Mouse (Mus musculus) intestine, embryonic 16.5 days (tissue): Measurements from ENCODE around the gene Itm2c. TPM values are rescaled to one million over a fixed set of nuclear protein-coding genes. Genes with fewer than 3 reads are reported as not detected.

ENCODE experiments used
- ATAC-seq: fragments of 200-750 bp; cut with Nextera tagmentation; 2 replicates; pipeline ENCODE4 v1.8.0; 2017; ENCODE audit warnings: moderate TSS enrichment, moderate library complexity
- H3K27ac ChIP-seq: fragments of 300-500 bp; sonication (generic); 2 replicates; pipeline ENCODE4 v1.5.1; 2014; ENCODE audit warnings: mild to moderate bottlenecking, low read length
- H3K27me3 ChIP-seq: fragments of 300-500 bp; sonication (generic); replicated peaks from 2 replicates; pipeline ENCODE4 v1.6.1; 2014; ENCODE audit warnings: low read length, control low read depth, mixed read lengths; ENCODE audit not compliant: control insufficient read depth, insufficient read depth
- H3K36me3 ChIP-seq: fragments of 300-500 bp; sonication (generic); 2 replicates; pipeline ENCODE4 v1.6.1; 2014; ENCODE audit warnings: low read length, control low read depth; ENCODE audit not compliant: control insufficient read depth, insufficient read depth
- H3K4me1 ChIP-seq: fragments of 300-500 bp; sonication (generic); 2 replicates; pipeline ENCODE4 v1.6.1; 2014; ENCODE audit warnings: low read length, control low read depth, mixed read lengths; ENCODE audit not compliant: control insufficient read depth, insufficient read depth
- H3K4me2 ChIP-seq: fragments of 300-500 bp; sonication (generic); 2 replicates; pipeline ENCODE4 v1.6.1; 2014; ENCODE audit warnings: low read depth, low read length, control low read depth
- H3K4me3 ChIP-seq: fragments of 300-500 bp; sonication (generic); 2 replicates; pipeline ENCODE4 v1.5.1; 2014; ENCODE audit warnings: mild to moderate bottlenecking, low read length
- H3K9ac ChIP-seq: fragments of 300-500 bp; sonication (generic); 2 replicates; pipeline ENCODE4 v1.6.1; 2014; ENCODE audit warnings: low read depth, low read length
- H3K9me3 ChIP-seq: fragments of 300-500 bp; sonication (generic); 2 replicates; pipeline ENCODE4 v1.6.1; 2016; ENCODE audit warnings: low read length, control low read depth; ENCODE audit not compliant: control insufficient read depth
- WGBS: fragments of 180-500 bp; shearing (Covaris S2); extraction: QIAGEN DNeasy Blood & Tissue Kit; methylation state at CpG from one replicate; pipeline ENCODE4 v1.1.7; 2014; 5-methylcytosine and 5-hydroxymethylcytosine counted together
- polyA plus RNA-seq: library from polyadenylated mRNA; unstranded; fragments of >200 nt; fragmentation: Nextera tagmentation; extraction: Ambion mirVana; gene quantifications from 2 replicates; pipeline ENCODE4 v1.2.1, GENCODE M21; 2015

The Itm2c gene
- polyA plus RNA-seq, 1 experiment from 2014 or later = 141 TPM

DNA sequence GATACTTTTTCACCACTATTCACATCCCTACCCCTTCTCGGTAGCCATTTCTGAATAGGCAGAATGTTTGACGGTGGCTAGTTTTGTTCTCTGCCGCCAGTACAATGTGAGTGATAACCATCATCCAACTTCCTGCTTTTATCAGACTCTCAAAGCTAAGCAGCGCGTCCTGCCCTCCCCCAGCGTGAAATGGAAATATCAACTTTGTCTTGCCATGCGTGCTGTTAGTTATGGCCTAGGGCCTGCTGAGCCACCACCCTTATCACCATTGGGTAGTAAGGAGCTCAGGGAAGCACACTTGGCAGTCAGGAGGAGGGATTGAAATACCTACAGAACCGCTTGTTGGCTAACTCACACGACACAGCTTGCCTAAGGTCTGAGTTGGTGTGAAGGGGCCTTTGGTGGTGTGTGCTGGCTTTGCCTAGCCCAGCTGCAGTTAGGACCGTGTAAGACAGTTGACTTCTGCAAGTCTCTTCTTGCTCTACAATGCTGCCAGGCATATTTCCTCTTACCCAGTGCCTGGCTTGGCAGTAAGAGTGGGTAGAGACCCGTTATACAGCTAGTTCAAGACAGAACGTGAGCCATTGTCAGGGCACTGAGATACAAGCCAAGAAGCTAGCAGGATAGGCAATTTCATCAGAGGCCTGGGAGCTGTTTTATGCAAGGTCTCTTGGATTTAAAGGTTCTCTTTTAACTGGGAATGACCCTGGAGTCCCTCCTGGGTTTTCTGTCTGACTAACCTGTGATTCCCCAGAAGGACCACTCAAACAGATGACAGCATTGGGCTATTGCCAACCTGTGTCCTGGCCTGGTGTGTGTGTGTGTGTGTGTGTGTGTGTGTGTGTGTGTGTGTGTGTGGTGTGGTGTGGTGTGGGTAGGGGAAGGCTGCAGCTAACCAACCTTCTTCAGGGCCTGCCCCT lies 3.0 kb downstream of the Itm2c start:
- H3K4me3 ChIP-seq = no peak overlapping the region
- H3K27ac ChIP-seq = peak overlapping the region; percentile 21; the same call in 1 of the 2 replicates
- H3K4me1 ChIP-seq = peaks cover 63% of the 10 kb centered on the region
- H3K9ac ChIP-seq = 0 out of 2 replicates have a peak overlapping the region, but pooled peaks have one; percentile 4
- H3K36me3 ChIP-seq = no peaks in the 10 kb centered on the region
- H3K9me3 ChIP-seq = no peaks in the 10 kb centered on the region
- ATAC-seq = no peak
- no peaks in the 10 kb centered on the region for H3K27me3 ChIP-seq
- no peak overlapping the region for H3K4me2 ChIP-seq
- 62% methylated on average over 12 of the region's 12 CpGs for WGBS

DNA sequence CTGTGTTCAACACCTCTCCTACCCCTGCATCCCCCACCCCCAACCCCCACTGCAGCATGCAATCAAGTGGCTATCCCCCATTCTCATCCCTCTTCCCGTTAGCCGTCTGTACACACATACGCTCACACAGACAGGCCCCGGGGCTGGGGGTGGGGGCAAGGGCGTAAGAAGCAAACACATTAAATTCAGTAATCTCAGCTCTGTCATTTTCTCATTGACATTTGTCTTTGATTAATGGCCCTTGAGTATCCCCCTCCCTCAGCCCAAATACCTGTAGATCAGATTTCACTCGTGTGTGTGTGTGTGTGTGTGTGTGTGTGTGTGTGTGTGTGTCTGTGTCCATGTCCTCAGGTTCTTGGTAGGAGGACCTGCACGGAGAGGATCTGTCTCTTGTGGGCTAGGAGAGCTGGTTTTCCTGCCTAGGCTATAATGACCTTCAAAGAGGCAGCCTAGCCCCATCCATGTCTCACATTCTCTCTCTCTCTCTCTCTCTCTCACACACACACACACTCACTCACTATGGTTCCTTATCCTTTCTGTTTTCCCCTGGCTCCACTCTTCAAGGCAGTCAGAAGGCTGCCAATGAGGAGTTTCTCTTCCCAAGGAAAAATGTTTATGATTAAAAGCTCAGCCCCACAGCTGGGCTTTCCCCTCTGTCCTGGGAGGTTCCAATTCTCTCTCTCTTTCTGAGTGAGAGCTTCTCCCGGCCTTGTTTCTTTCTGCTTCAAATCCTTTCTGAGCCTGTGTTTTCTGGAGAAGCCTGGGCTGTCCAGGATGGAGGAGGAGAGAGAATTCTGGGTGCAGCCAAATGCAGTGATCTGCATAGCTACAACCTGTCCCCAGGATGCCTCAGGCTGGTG lies 4.0 kb downstream of the Itm2c start:
- H3K4me3 ChIP-seq = no peak overlapping the region
- H3K9ac ChIP-seq = 0 out of 2 replicates have a peak overlapping the region, but pooled peaks have one; percentile 2
- 32% methylated on average over 8 of the region's 8 CpGs for WGBS
- no peak for ATAC-seq
- peaks cover 67% of the 10 kb centered on the region for H3K4me1 ChIP-seq
- H3K27me3 ChIP-seq = no peaks in the 10 kb centered on the region
- H3K9me3 ChIP-seq = no peaks in the 10 kb centered on the region
- H3K27ac ChIP-seq = no peak overlapping the region; the same call in none of the 2 replicates
- H3K36me3 ChIP-seq = no peaks in the 10 kb centered on the region
- no peak overlapping the region for H3K4me2 ChIP-seq

DNA sequence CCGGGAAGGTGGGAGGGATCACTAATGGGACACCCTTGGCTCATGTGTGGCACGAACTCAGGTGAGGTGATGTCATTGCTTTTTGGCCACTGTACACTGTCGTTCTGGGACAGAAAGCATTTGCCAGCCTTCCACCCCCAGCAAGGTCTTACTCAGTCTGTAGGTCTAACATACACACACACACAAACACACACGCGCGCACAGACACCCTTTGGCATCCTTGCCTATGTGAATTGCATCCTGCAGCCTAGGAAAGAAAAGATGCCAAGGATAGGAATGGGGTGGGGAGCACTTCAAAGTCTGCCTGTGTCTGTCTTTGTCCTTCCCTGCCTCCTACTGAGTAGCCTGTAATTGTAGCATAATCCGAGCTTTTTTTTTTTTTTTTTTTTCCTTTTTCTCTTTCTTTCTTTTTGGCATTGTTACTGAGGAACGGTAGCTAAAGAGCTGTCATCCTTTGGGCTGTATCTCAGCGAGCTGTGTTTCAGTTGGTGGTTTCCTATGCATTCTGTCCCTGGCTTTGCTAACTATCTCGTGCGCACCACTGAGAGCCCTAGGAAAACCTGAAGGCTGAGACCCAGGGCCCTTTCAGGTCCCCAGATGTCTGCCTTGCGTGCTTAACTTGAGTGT lies 4.8 kb downstream of the Itm2c start:
- Histone ChIP-seq H3K36me3 (no peaks in the 10 kb centered on the region), H3K9ac (0 out of 2 replicates have a peak overlapping the region, but pooled peaks have one; percentile 2), H3K9me3 (no peaks in the 10 kb centered on the region), H3K27me3 (no peaks in the 10 kb centered on the region), H3K27ac (no peak overlapping the region; the same call in 1 of the 2 replicates), H3K4me3 (no peak overlapping the region), H3K4me1 (peaks cover 66% of the 10 kb centered on the region), H3K4me2 (no peak overlapping the region)
- ATAC-seq = no peak
- 53% methylated on average over 12 of the region's 12 CpGs for WGBS

DNA sequence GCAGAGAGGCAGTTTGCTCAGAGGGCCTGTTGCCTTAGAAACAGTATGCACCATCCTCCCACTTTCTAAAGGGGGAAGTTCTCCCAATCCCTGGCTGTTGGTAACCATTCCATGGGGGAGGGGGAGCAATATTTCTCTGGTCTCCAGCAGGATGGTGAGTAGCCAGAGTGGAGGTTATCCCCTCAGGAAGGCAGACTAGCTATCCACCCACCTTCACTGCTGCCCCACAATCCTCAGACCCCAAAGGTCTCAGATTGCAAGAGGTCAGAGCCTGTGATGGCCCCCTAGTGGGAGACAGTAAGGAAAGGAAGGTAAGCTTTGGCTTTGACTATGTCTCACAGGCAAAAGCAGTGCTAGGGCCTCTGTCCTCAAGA lies 5.3 kb downstream of the Itm2c start:
- H3K36me3 ChIP-seq = no peaks in the 10 kb centered on the region
- H3K27me3 ChIP-seq = no peaks in the 10 kb centered on the region
- H3K9me3 ChIP-seq = no peaks in the 10 kb centered on the region
- no peak overlapping the region for H3K9ac ChIP-seq
- H3K4me2 ChIP-seq = no peak overlapping the region
- no peak overlapping the region for H3K27ac ChIP-seq
- peaks cover 63% of the 10 kb centered on the region for H3K4me1 ChIP-seq
- ATAC-seq = no peak
- no peak overlapping the region for H3K4me3 ChIP-seq

DNA sequence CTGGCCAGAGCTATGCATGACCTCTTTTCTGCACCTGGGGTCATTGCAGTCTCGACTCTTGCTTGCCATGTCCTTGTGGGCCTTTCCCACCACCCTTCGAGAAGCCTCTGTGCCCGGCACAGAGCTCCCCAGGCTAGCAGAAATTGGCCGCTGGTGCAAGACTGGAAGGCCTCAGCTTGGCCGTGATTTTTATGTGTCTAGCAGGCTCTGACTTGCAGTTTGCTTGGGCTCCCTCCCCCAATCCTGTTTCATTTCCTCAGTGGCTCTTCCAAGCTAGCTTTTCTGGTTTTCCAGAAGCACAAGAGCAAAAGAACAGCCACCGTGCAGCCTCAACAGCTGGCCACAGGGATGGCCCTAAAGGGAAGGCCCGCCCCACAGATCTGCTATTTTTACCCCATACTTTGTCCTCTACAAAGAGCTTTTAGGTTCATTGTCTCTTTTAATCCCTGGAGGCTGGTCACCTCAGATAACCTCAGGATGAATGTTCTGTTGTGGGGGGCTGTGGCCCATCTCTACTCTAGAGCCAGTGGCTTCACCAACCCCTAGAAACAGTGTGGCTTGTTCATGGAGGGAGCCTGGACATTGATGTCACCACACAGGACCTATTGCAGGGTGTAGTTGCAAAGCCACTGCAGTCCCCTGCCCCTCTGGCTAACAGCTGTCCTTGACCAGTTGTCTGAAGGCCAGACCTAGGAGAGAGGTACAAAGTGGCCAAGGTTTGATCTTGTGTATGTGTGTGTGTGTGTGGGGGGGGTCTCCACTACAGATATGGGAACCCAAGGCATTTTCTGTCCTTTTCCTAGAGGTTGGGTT lies 6.6 kb downstream of the Itm2c start:
- no peak overlapping the region for H3K4me3 ChIP-seq
- no peaks in the 10 kb centered on the region for H3K27me3 ChIP-seq
- WGBS = 60% methylated on average over 7 of the region's 7 CpGs
- ATAC-seq = no peak
- no peak overlapping the region for H3K27ac ChIP-seq
- no peaks in the 10 kb centered on the region for H3K9me3 ChIP-seq
- H3K9ac ChIP-seq = no peak overlapping the region
- peaks cover 63% of the 10 kb centered on the region for H3K4me1 ChIP-seq
- H3K4me2 ChIP-seq = no peak overlapping the region
- H3K36me3 ChIP-seq = peaks cover 6% of the 10 kb centered on the region

DNA sequence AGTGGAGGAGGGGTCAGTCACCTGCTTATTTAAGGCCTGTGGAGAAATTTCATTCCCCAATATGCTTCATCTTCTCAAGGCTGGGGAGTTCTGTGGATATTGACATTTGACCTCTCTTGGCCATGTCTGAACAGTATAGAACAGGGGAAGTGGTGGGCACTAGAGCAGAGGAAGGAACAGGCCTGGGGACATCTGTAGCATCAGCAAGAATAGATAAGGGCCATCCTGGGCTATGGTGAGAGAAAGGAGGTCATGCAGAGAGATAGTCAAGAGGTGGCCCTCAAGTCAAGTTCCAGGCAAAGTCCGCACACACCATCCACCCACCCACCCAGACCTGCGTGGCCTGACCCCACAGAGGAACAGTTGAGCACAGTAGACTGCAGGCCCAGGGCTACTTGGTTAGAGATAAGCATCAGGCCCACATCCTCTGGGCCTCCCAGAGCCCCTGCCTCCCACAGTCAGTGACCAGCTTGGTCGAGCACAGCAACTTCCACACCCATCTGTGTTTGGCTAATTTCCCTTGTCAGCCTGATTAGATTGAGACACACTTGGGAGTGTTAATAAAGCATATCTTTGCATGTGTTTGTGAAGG lies 7.5 kb downstream of the Itm2c start:
- H3K27ac ChIP-seq = peak overlapping the region; percentile 7
- H3K4me2 ChIP-seq = no peak overlapping the region
- peaks cover 54% of the 10 kb centered on the region for H3K4me1 ChIP-seq
- ATAC-seq = peak; percentile 24
- H3K36me3 ChIP-seq = peaks cover 10% of the 10 kb centered on the region
- 58% methylated on average over 3 of the region's 3 CpGs for WGBS
- H3K4me3 ChIP-seq = no peak overlapping the region
- no peak overlapping the region for H3K9ac ChIP-seq
- no peaks in the 10 kb centered on the region for H3K27me3 ChIP-seq
- no peaks in the 10 kb centered on the region for H3K9me3 ChIP-seq

DNA sequence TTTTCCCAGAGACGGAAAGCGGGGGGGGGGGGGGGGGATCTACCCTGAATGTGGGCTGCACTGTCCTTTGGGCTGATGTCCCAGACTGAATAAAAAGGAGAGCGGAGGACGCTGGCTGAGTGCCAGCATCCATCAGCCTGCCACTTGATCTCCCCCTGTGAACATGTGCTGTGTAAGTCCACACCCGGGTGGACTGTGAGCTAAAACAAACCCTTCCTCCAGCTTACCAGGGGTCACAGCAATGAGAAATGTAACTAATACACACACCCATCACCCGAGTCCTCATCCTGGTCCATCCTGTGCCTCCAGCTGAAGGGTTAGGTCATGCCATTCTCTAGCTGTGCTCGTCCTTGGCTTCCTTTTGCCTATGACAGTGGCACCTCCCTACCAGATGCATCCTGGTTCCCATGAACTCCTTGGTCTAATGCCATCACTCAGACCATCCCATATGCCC lies 8.1 kb downstream of the Itm2c start:
- Histone ChIP-seq H3K4me2 (no peak overlapping the region), H3K4me1 (peaks cover 50% of the 10 kb centered on the region)
- 41% methylated on average over 7 of the region's 7 CpGs for WGBS

DNA sequence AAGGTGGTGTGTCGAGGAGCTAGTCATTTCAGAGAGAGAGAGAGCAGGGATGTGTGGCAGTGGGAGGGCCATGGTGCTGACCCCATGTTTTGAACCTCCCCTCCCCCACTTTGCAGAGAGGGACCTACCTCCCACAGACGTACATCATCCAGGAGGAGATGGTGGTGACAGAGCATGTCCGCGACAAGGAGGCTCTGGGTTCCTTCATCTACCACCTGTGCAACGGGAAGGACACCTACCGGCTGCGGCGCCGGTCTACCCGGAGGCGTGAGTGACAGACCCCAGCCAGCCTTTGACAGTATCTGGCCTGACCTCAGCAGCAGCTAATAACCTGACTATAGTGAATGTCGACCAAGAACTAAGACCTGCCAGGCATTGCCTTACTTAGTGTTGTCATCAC lies 12.8 kb downstream of the Itm2c start:
- H3K27ac ChIP-seq = no peak overlapping the region
- 91% methylated on average over 12 of the region's 12 CpGs for WGBS

More for the DNA sequence above, 8.1 kb downstream of the Itm2c start:
- Histone ChIP-seq H3K4me3 (no peak overlapping the region), H3K9ac (no peak overlapping the region), H3K27me3 (no peaks in the 10 kb centered on the region), H3K27ac (no peak overlapping the region), H3K36me3 (peaks cover 12% of the 10 kb centered on the region), H3K9me3 (no peaks in the 10 kb centered on the region)
- peak; percentile 27 for ATAC-seq

More for the DNA sequence above, 12.8 kb downstream of the Itm2c start:
- H3K9ac ChIP-seq = no peak overlapping the region
- H3K9me3 ChIP-seq = no peaks in the 10 kb centered on the region
- H3K36me3 ChIP-seq = peaks cover 15% of the 10 kb centered on the region
- no peak for ATAC-seq
- no peak overlapping the region for H3K4me2 ChIP-seq
- H3K4me3 ChIP-seq = no peak overlapping the region
- no peaks in the 10 kb centered on the region for H3K27me3 ChIP-seq
- H3K4me1 ChIP-seq = peaks cover 6% of the 10 kb centered on the region
